Mouse (Mus musculus) hindbrain, embryonic 14.5 days (tissue): ENCODE results near the gene Depdc1b. TPM values are rescaled to one million over a fixed set of nuclear protein-coding genes. Genes with fewer than 3 reads are reported as not detected.
A peak's percentile ranks its signal among the peaks of the same experiment; 100 is the strongest.

ENCODE experiments used
- ATAC-seq: fragments of 200-750 bp; cut with Nextera tagmentation; 2 replicates; pipeline ENCODE4 v1.8.0; 2017; ENCODE audit warnings: moderate number of reproducible peaks, mild to moderate bottlenecking, moderate TSS enrichment, moderate library complexity; ENCODE audit not compliant: low FRiP score
- DNase-seq: peaks from one replicate; pipeline ENCODE4 v3.0.0-alpha.2; 2015; ENCODE audit warnings: low spot score
- H3K27ac ChIP-seq: fragments of 300-500 bp; sonication (generic); 2 replicates; pipeline ENCODE4 v1.5.1; 2014; ENCODE audit warnings: mild to moderate bottlenecking, moderate library complexity
- H3K27me3 ChIP-seq: fragments of 300-500 bp; sonication (generic); 2 replicates; pipeline ENCODE4 v1.6.1; 2014; ENCODE audit warnings: mild to moderate bottlenecking, low read length, mixed read lengths; ENCODE audit not compliant: control insufficient read depth, insufficient read depth
- H3K36me3 ChIP-seq: fragments of 300-500 bp; sonication (generic); replicated peaks from 2 replicates; pipeline ENCODE4 v1.6.1; 2014; ENCODE audit not compliant: control insufficient read depth, insufficient read depth
- H3K4me1 ChIP-seq: fragments of 300-500 bp; sonication (generic); replicated peaks from 2 replicates; pipeline ENCODE4 v1.6.1; 2014; ENCODE audit warnings: antibody characterized with exemption, low read length, mixed read lengths; ENCODE audit not compliant: control insufficient read depth, insufficient read depth
- H3K4me2 ChIP-seq: fragments of 300-500 bp; sonication (generic); replicated peaks from 2 replicates; pipeline ENCODE4 v1.6.1; 2014; ENCODE audit warnings: mild to moderate bottlenecking, moderate library complexity
- H3K4me3 ChIP-seq: fragments of 300-500 bp; sonication (generic); replicated peaks from 2 replicates; pipeline ENCODE4 v1.5.1; 2014; ENCODE audit warnings: mild to moderate bottlenecking, low read length
- H3K9ac ChIP-seq: fragments of 300-500 bp; sonication (generic); 2 replicates; pipeline ENCODE4 v1.6.1; 2014
- H3K9me3 ChIP-seq: fragments of 300-500 bp; sonication (generic); 2 replicates; pipeline ENCODE4 v1.6.1; 2016; ENCODE audit warnings: low read length; ENCODE audit not compliant: control insufficient read depth
- WGBS: fragments of 180-500 bp; shearing (Covaris S2); extraction: QIAGEN DNeasy Blood & Tissue Kit; methylation state at CpG from one replicate; pipeline ENCODE4 v1.1.7; 2014; 5-methylcytosine and 5-hydroxymethylcytosine counted together
- polyA plus RNA-seq: library from polyadenylated mRNA; unstranded; fragments of >200 nt; fragmentation: Nextera tagmentation; extraction: Ambion mirVana; gene quantifications from 2 replicates; pipeline ENCODE4 v1.2.1, GENCODE M21; 2014

Depdc1b gene
- polyA plus RNA-seq, 1 experiment from 2014 or later: 2.2 TPM

- Histone ChIP-seq H3K4me2 (no peak overlapping the region), H3K9ac (no peak overlapping the region), H3K4me3 (no peak overlapping the region), H3K27ac (no peak overlapping the region), H3K9me3 (no peaks in the 10 kb centered on the region), H3K4me1 (no peaks in the 10 kb centered on the region), H3K36me3 (no peaks in the 10 kb centered on the region), H3K27me3 (no peaks in the 10 kb centered on the region)
- WGBS: 96% methylated on average over 12 of the region's 12 CpGs
- DNase-seq: no peak
- ATAC-seq: no peak
Observed at GRCm38 (mm10) chr13:108367496-108367895, 51.4 kb downstream of the Depdc1b start.

GRCm38 (mm10) chr13:108370241-108370941 is 54.3 kb downstream of the Depdc1b start:
- Histone ChIP-seq H3K36me3 (no peaks in the 10 kb centered on the region), H3K9me3 (no peaks in the 10 kb centered on the region), H3K4me2 (no peak overlapping the region), H3K9ac (no peak overlapping the region), H3K4me1 (no peaks in the 10 kb centered on the region), H3K27me3 (no peaks in the 10 kb centered on the region), H3K4me3 (no peak overlapping the region), H3K27ac (no peak overlapping the region)
- 90% methylated on average over 5 of the region's 5 CpGs for WGBS
- no peak for DNase-seq
- ATAC-seq: no peak

GRCm38 (mm10) chr13:108371352-108371921 is 55.3 kb downstream of the Depdc1b start:
- WGBS: 77% methylated on average over 9 of the region's 9 CpGs
- no peaks in the 10 kb centered on the region for H3K9me3 ChIP-seq
- ATAC-seq: no peak

GRCm38 (mm10) chr13:108373231-108373630 is 57.1 kb downstream of the Depdc1b start:
- WGBS: 92% methylated on average over 1 of the region's 1 CpGs
- Histone ChIP-seq H3K4me1 (no peaks in the 10 kb centered on the region), H3K9ac (no peak overlapping the region), H3K27ac (no peak overlapping the region), H3K4me2 (no peak overlapping the region), H3K27me3 (no peaks in the 10 kb centered on the region), H3K9me3 (no peaks in the 10 kb centered on the region), H3K4me3 (no peak overlapping the region), H3K36me3 (no peaks in the 10 kb centered on the region)
- ATAC-seq: no peak
- no peak for DNase-seq

More at GRCm38 (mm10) chr13:108371352-108371921, 55.3 kb downstream of the Depdc1b start:
- Histone ChIP-seq H3K27me3 (no peaks in the 10 kb centered on the region), H3K9ac (no peak overlapping the region), H3K36me3 (no peaks in the 10 kb centered on the region), H3K27ac (no peak overlapping the region), H3K4me3 (no peak overlapping the region), H3K4me2 (no peak overlapping the region), H3K4me1 (no peaks in the 10 kb centered on the region)
- no peak for DNase-seq

- Histone ChIP-seq H3K4me1 (no peaks in the 10 kb centered on the region), H3K27ac (no peak overlapping the region), H3K4me3 (no peak overlapping the region), H3K36me3 (no peaks in the 10 kb centered on the region), H3K9me3 (no peaks in the 10 kb centered on the region), H3K9ac (no peak overlapping the region), H3K4me2 (no peak overlapping the region), H3K27me3 (no peaks in the 10 kb centered on the region)
- ATAC-seq (no peak), DNase-seq (no peak)
- WGBS: 74% methylated on average over 2 of the region's 2 CpGs
Observed at GRCm38 (mm10) chr13:108376637-108377036, 60.5 kb downstream of the Depdc1b start.

GRCm38 (mm10) chr13:108381161-108381560 is 65.0 kb downstream of the Depdc1b start:
- DNase-seq (no peak), ATAC-seq (no peak)
- Histone ChIP-seq H3K9ac (no peak overlapping the region), H3K27ac (no peak overlapping the region), H3K27me3 (no peaks in the 10 kb centered on the region), H3K4me3 (no peak overlapping the region), H3K9me3 (no peaks in the 10 kb centered on the region), H3K36me3 (no peaks in the 10 kb centered on the region), H3K4me2 (no peak overlapping the region), H3K4me1 (no peaks in the 10 kb centered on the region)
- 88% methylated on average over 3 of the region's 3 CpGs for WGBS

- Histone ChIP-seq H3K27ac (no peak overlapping the region), H3K4me3 (no peak overlapping the region), H3K27me3 (no peaks in the 10 kb centered on the region), H3K9me3 (no peaks in the 10 kb centered on the region), H3K9ac (no peak overlapping the region), H3K4me1 (no peaks in the 10 kb centered on the region), H3K36me3 (no peaks in the 10 kb centered on the region), H3K4me2 (no peak overlapping the region)
- ATAC-seq: no peak
- WGBS: 81% methylated on average over 6 of the region's 6 CpGs
- no peak for DNase-seq
Observed at GRCm38 (mm10) chr13:108383051-108383450, 66.9 kb downstream of the Depdc1b start.

- Histone ChIP-seq H3K9me3 (no peaks in the 10 kb centered on the region), H3K4me2 (no peak overlapping the region), H3K4me1 (no peaks in the 10 kb centered on the region), H3K27ac (no peak overlapping the region), H3K9ac (no peak overlapping the region), H3K4me3 (no peak overlapping the region), H3K27me3 (no peaks in the 10 kb centered on the region), H3K36me3 (no peaks in the 10 kb centered on the region)
- no peak for ATAC-seq
- WGBS: 77% methylated on average over 9 of the region's 9 CpGs
- DNase-seq: no peak
Observed at GRCm38 (mm10) chr13:108386058-108386457, 69.9 kb downstream of the Depdc1b start.

- H3K4me1 ChIP-seq: no peaks in the 10 kb centered on the region
- ATAC-seq (no peak), DNase-seq (peak; percentile 53)
- H3K9me3 ChIP-seq: no peaks in the 10 kb centered on the region
- H3K27ac ChIP-seq: no peak overlapping the region
- WGBS: 13% methylated on average over 1 of the region's 1 CpGs
- H3K4me3 ChIP-seq: no peak overlapping the region
- H3K4me2 ChIP-seq: no peak overlapping the region
- no peak overlapping the region for H3K9ac ChIP-seq
- H3K27me3 ChIP-seq: no peaks in the 10 kb centered on the region
- H3K36me3 ChIP-seq: no peaks in the 10 kb centered on the region
Observed at GRCm38 (mm10) chr13:108390565-108390964, 74.4 kb downstream of the Depdc1b start.
